Mouse (Mus musculus) thymus, postnatal 4 days (tissue): Measurements from ENCODE around the gene Dusp8.
A peak's percentile ranks its signal among the peaks of the same experiment; 100 is the strongest.

Experiments
- DNase-seq: peaks from one replicate; pipeline ENCODE4 v3.0.0; 2021

Gene Dusp8

DNA sequence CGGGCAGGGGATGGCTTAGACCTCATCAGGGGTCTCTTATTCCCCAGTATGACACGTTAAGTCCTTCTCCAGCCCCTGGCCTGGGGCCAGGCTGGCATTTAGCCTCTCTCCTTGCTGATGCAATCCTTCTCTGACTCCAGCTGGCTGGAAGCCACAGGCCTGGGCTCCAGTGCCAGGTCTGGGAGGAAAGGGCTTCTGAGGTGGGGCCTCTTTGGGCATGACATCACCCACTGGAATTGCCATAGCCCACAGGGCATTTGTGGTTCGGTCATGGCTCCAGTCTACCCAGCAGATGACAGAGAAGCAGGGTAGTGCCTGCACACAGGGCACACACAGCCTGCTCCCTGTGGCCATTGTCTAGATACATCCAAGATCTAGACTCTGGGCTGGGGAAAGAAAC lies 10.8 kb downstream of the Dusp8 start:
- DNase-seq, result no peak

DNA sequence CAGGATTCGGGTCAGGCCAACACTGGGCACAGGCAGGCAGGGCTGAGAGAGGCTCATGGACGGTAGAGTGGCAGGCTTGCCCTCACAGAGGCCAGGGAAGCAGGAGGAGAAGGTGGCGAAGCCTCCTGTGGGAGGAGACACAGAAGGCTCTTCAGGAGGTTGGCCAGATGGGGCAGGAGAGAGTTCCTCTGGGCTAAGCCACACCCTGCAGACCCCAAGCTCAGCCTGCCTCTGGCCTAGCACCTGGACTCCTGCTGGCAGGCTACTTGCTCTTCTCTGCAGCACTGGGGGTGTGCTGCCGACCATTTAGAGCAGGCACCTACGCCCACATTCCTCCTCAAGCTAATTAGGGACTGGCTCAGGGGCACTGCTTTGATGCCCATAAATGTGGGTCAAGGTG lies 11.2 kb downstream of the Dusp8 start:
- DNase-seq, result no peak

DNA sequence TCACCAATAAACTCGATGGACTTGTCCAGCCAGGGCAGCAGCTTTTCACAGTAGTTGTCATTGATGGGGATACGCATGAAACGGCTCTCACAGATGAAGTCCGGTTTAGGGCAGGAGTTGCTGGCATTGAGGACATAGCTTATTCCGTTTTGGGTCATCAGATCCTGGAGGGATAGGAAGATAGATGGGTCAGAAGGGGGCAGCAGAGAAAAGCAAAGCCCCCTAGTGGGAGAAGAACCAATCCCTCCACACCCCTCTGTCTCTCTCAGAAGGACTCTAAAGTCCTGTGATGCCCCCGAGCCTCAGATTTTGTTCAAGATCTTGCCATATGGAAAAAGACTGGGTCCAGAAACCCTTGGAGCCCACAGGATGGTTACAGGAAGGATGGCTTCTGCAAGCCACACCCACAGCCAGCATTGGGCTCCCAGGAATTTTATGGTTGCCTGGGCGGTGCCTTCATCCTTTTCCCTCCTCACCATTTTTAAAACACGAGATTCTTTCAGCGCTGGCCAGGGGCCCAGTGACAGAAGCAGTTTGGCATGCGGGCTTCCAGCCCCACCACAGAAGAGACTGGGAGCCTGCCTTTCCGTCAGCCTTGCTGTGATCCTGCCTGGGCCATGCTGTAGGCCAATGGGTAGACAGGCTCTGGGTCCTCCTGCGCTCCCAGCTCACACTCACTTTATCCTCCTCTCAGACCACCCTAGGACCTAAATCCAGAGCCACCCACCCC lies 11.9 kb downstream of the Dusp8 start:
- no peak for DNase-seq

DNA sequence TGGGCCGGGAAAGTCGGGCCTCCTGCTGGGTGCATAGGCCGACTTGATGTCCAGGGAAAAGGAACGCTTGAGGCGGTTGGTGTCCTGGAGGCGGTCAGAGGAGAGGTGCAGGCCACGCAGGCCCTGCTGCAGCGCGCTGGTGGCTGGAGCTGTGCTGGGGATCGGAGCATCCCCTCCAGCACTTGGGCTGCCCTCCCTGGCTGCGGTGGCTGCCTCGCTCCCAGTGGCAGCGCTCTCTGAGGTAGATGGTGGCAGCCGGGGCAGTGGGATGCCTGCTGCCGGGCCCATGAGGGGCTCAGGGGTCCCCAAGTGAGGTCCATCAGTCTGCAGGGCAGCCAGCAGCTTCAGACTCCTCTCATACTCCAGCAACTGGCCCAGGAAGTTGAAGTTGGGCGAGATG lies 13.0 kb downstream of the Dusp8 start:
- no peak for DNase-seq

DNA sequence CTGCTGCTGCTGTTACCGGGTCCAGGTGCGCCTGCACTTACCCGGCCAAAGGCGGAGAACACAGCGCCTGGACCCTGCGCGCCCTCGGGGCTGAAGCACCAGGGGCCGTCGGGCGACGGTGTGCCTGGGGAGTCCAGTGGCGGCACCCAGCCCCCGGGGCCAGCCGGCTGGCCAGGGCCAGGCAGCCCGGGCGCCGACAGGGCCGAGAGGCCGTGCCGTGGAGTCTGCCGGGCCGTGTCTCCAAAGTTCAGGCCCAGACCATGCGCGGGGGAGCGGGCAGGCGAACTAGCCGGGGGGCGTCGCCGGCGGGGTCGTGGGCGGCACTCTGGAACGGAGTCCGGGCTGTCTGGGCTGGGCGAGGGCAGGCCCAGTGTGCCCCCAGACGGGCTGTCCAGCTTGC lies 13.5 kb downstream of the Dusp8 start:
- DNase-seq, result no peak

DNA sequence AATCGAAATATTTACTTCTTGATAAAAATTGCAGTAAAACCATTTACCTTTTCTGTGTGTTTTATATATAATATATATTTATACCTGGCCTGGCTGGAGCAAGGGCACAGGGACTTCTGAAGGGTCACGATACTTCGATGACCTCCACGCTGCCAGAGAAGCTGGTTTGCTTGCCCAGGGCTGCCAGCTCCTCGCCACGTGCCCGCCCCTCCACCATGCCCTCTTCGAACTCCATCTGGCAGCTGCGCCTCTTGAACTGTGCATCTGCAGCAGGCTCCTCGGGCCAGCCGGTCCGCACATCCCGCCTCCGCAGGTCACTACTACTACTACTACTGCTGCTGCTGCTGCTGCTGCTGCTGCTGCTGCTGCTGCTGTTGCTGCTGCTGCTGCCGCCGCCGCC lies 13.9 kb downstream of the Dusp8 start:
- DNase-seq, result no peak

DNA sequence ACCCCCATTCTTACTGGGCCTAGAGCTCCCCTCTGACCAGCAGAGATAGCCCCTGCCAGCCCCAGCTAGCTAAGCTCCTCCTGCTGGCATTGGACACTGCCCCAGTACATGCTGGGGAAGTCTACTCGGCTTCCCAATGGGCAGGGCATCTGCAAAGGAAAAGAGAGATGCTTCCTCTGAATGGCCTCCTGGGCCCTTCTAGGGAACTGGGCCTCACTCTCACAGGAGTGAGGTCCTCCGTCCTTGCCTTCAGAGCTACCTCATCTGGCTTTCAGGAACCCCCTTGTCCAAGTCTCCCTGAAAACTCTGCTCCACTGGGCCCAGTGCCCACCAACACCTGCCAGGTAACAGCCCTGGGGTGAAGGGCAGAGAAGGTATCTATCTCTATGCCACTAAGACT lies 14.8 kb downstream of the Dusp8 start:
- no peak for DNase-seq

DNA sequence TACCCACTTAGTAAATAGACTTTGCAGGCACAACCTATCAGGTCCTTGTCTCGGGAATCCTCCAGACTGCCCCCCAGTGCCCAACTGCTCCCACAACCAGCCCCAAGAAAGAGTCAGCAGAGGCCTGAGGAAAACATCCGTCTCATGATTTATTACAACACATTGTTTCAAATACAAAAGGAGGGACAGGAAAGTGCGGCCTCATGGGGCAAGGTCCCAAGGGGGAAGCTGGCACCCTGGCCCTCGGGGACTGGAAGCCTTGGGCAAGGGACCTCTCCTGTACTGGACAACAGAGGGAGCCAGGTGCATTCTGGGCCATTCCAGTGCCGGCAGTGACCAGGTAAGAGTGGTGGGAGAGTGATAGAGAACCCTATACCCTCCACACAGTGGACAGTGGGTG lies 16.3 kb downstream of the Dusp8 start:
- no peak for DNase-seq

DNA sequence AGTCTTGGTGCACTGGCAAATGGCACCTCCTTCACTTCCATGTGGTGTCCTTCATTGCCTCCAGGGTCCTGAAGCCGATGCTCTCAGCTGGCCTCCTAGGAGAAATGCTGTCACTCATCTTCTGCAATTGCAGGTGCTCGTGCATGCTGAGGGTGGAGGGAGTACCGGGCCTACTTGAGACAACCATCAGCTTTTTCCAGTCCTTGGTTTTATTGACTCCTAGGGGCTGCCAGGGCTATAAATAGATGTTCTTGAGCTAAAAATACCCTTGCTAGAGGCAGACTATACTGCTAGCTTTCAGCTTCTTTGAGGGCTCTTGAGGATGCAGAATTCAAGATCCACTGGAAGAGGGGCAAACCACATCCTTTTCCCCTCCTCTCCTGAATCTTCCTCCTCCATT lies 18.5 kb downstream of the Dusp8 start:
- DNase-seq, result no peak

DNA sequence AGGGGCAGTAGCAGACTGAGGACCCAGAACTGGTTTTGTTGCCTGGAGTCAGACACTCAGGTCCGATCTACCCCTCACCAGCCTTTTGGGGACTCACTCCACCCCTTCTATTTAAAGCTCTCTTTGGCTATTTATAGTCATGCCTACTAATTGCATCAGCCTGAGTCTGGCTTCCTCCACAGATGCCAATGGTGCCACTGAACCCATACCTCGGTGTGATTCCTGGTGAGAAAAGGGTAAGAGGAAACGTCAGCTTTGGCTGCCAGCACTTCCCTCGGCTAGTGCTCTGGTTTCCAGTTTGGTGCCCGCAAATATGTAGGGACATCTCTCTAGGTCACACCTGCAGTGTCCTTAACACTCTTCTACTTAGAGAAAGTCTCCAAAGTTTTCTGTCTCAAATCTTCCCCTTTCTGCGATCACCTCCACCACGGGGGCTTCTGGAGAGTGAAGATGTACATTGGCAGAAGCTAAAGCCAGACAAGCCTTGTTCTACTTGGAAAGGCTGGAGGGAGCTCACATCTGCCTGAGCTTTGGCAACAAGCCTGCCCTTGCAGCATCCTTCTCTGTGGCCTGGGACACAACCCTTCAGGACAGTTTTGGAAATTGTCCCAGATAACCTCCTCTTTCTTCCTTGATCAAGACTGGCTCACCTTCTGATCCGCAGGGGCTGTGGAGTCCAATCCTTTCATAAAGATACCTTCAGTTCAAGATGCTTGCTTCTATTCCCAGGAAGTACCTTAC lies 21.3 kb downstream of the Dusp8 start:
- DNase-seq, result no peak

DNA sequence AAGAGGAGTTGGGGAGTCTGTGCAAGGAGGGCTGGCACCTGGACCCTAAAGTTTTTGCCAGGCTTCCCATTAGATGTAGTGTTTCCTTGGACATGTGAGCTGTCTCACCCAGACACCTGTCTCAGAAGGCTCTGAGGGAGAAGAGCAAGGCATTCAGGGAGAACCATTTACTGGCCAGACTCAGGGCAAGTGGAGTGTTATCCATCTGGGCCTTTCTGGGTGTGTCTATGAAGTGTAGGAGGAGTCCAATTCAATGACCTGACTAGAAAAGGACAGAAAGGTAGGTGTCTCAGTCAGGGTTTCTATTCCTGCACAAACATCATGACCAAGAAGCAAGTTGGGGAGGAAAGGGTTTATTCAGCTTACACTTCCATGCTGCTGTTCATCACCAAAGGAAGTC lies 23.9 kb downstream of the Dusp8 start:
- no peak for DNase-seq

DNA sequence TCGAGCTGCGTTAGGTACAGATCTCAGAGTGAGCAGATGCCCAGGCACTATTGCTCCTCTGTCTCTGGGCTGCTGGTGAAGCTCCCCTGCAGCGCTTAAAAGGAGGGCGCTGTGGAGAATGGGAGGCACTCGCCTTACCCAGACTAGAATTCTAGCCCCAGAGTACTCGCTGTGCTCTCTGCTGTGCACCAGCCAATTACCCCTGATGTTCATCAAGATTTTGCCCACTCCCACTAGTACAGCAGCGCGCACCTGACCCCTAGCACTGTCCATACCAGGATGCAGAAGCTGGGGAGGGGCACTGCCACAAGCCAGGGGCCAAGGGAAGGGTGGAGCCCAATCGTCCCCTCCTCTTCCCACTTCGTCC lies 24.4 kb downstream of the Dusp8 start:
- DNase-seq, result no peak

DNA sequence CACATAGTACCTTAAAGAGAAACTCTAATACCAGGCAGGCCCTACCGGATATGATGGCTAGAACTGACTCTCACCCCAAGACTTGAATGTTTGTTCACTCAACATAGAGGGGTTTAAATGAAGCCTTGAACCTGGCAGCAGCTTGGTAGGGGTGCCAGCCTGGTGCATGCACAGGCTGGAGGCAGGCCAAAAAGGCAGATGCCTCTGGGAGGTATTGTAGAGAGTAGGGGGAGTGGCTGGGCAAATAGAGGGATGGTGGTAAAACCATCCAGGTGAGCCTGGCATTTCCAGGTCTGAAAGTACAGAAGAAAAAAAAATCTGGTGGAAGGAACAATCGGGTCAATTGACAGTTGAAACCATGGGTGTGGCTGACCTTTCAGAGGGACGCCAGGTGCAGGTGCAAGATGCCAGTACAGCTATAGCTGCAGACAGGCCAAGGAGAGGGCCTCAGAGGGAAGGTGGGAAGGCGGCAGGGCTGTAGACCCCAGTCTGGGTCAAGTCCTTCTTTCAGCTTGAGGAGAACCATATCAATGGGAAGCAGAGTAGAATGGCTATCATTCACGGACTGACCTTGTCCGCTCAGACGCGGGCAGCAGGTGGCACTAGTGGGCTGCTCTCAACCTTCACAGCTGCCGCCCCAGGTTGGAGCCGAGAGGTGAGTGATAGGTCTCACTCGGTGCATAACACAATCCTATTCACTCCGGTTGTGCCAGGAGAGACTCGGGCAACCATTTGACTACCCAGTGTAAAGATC lies 25.0 kb downstream of the Dusp8 start:
- peak; percentile 83 for DNase-seq

DNA sequence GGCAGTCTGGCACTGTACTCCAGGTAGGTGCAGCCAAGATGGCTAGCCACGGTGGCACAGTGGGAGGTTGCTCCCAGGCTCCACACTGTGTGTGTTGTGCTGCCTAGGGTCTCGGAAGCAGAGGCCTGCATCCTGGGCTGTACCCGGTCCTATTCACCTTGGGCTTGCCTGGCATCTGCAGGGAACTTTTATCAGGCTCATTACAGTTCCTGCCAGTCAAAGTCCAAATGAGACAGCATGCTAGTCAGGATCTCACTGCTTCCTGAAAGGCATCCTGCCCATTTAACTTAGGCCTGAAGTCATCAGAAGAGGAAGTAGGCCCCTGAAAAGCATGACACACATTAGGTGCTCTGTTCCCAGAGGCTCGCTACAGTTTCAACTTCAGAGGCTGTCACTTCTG lies 27.2 kb downstream of the Dusp8 start:
- DNase-seq, result no peak

DNA sequence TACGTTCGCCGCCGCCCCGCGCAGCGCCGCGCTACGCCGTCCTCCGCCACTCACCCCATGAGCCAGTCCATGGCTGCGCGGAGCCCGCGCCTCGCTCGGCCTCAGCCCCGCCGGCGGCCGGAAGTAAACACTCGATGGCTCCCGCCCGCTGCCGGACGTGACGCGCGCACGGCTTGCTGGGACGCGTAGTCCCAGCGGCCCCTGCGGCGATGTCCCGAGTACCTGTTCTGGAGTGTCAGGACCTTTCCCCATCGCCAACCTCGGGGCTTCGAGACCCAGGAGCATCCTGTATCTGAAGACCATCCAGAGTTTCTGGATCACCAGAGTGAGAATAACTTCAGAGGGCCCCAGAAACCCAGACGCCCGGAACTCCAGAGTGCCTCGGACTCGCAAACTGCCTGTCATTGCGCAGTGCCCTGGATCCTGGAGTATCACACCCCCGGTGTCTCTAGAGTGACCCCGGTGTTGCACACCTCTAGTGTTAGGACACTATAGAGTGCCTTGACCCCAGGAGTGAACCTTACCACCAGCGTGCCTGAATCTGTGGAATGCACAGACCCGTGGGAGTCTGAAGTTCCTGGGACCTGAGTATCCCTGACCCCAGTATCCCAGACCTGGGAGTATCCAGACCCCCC lies 34.6 kb downstream of the Dusp8 start, which contains the start of gene Mob2:
TSS of gene Mob2 (minus strand) at position 135 of the 635 bp plus-strand sequence.
- DNase-seq, result peak; percentile 91

DNA sequence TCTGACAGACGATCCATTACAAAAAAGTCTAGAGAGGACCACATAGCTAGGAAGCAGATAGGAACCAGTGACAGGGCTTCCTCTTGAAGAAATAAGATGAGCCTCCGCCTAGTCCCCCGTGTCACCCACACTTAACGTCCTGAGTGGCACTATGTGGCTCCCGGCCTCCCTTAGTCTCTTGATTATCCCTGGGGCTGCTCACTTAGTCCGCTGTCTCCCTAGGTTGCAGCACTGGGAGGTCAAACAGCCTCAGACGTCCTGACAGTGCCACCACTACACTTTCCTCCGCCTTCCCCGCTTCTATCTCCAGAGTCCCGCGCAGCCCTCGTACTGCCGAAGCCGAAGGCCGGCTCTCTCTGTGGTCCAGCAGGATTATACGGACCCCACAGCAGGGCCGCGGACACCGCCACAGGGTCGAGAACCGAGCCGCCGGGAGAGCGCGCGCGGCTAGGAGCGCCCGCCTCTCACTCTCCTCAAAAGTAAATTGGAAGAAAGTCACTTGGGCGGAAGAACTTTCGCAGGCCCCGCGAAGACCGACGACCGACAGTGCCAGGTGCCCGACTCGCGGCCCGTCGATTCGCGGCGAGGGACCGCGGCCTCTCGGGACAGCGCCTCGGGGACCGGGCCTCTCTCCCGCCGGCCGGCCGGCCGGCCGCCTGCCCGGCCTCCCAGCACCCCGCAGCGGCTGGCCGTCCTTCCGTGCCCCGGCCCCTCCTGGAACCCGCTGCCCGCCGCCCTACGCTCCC lies 35.3 kb downstream of the Dusp8 start:
- peak; percentile 61 for DNase-seq

DNA sequence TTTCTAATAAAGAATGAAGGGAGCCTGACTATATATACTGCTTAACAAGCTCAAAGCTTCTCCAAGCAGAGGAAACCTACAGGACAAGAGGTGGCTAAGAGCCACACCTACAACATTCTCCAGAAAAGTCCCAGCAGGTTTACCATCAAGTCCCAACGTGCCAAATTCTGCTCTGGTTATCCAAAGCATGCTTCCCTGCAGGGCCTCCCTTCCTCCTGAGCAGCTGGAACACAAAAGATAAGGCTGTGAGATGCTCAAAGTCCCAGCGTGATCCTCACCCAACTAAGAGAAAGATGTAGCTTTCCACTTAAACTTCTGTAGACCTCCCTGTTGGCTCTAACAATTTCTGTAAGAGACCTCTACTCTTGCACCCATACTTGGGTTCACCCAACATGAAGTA lies 36.6 kb downstream of the Dusp8 start:
- DNase-seq, result no peak

DNA sequence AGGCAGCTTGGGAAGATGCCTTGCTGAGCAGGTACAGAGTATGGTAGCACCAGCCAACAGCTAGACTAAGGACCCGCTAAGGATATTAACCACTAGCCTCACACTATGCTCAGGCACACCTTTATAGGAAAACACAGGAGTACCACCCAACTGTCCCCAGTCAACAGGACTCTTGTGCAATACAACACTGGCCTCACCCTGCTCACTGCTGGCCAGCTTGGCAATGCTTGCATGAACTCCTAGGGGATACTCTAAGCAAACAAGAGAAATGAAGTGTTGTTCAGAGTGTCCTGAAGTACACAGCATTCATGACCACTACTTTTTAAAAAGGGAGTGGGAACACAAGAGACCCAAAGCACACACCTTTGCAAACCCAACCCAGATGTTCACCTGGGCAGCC lies 38.5 kb downstream of the Dusp8 start:
- no peak for DNase-seq

DNA sequence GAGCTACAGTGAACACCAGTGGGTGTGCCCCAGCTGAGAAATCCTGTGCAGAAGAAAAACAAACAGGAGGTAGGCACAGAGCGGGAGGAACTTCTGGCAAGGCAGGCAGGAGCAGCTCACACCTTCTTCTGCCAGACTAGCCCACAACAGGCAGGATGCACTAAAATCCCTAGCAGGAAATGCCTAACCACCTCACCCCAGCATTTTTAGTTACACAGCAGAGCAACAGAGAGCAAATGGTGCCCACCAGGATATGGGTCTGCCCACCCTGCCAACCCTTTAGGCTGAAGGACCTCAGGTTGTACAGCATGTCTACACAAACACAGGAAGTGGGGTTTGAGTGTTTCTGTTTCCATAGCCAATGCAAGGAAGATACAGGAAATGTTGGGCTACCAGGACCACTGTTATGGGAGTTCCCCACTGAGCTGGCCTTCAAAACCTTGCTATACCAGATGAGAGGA lies 39.0 kb downstream of the Dusp8 start:
- DNase-seq, result peak; percentile 24

DNA sequence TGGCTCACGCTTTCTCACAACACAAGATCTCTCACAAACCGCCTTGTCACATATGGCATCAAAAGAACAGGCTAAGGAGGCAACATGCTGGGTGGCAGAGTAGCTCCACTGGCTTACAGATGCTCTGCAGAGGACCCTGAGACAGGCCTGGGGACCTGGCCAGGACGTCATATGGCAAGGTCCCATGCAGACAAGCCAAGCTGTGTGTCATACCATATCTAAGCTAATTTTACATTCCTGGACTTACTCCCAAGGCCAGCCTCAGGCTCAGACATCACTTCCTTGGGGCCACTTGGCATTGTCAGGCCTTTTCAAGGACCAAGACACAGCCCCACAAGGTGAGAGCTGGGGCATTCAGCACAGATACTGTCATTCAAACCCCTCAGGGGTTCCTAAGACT lies 40.2 kb downstream of the Dusp8 start:
- DNase-seq, result no peak

DNA sequence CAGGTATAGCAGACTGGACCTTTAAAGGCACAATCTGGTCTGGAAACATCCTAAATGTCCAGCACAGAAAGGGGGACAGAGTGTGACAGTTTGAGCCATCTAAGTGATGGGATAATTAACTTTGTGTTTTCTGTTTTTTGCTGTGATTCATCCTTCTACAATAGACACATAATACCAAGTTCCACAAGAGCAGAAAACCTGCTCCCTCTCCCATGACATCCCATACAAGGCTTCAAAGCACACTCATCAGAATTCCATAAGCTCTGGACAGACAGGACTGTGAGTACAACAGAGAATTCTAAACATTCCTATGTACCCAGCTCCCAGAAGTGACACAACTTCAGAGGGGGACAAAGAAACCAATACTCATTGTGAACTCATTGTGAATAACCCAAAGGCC lies 45.1 kb downstream of the Dusp8 start:
- DNase-seq, result no peak

DNA sequence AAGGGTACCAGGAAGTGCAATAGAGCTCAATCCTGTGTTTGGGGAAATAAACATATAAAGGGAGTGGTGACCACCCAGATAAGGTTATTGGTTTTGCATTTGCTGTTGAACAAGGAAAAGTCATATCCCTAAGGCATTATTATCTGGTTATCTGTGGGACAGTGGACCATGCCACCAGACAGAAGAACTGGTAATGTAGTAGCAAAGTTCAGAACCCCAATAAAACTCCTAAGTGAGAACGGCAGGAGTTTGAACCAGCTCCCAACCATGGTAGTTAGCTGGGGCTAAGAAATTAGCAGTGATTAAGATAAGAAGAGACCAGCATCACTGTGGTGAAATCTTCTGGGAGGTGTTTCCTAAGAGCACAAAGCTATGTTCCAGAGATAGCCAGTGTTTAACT lies 49.7 kb downstream of the Dusp8 start:
- no peak for DNase-seq

DNA sequence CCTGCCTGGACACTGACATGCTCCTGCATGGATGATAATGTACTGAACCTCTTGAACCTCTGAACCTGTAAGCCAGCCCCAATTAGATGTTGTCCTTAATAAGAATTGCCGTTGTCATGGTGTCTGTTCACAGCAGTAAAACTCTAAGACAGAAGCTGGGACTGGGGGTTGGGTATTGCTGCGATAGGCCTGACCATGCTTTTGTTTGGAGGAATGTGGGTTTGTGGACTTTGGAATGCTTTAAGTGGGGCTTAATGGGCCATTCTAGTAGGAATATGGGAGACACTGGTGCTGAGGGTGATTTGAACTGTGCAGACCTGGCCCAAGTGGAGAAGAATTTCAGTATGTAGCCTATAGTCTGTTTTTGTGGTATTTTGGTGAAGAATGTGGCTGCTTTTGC lies 50.3 kb downstream of the Dusp8 start:
- no peak for DNase-seq
